Mouse (Mus musculus): ENCODE results near the gene Cacna2d4. TPM values are rescaled to one million over a fixed set of nuclear protein-coding genes. Genes with fewer than 3 reads are reported as not detected.

The Cacna2d4 gene
- polyA plus RNA-seq (2015; fragmentation: Nextera tagmentation; extraction: Ambion mirVana), result 0.04 and 0.11 TPM in 2 replicates

DNA sequence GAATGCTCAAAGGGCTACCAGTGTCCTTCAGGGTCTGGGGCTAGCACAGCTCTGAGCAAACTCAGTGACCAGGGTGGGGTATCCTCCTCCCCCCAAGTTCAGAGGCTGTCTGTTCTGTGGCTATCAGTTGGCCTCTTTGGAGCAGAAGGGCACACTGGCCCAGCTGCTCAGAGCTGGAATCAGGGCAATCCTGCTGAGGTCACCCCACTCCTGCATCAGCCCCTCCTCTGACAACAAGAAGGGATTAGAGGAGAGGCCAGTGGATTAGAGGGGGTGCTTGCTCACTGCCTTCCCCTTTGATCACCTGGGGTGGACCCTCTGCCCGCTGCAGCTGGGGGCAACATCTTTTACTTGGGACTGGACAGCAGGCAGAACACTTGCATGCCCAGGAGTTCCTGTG is at the start of gene Cacna2d4:
Cacna2d4 (plus strand) TSS at position 286 of the 400 bp plus-strand sequence.
- ATAC-seq (ENCODE audit: insufficient number of reproducible peaks, low FRiP score, low TSS enrichment, low read depth), result no peak

DNA sequence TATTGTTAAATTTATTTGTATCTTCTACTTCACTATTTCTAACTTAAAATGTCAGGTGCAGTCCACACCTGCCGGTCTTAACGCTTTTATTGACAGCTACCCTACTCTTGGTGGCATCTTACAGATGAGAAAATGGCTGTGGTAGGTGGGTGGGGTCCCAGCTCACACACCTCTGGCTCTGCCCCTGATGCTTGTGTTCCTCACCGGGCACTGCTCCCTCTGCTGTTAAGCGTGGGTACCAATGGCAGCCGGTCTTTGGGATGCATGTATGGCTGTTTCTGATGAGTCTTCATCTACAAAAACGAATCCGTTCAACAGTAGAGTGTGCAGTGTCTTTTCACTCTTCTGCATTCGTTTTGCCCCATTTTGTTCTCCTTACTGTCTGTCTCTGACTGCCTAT is 49.7 kb upstream of the Cacna2d4 start:
- no peaks in the 10 kb centered on the region for H3K27me3 ChIP-seq
- 66% methylated on average over 8 of the region's 8 CpGs for WGBS
- no peak overlapping the region for H3K4me3 ChIP-seq (replicated peaks)
- H3K9me3 ChIP-seq (replicated peaks), result no peaks in the 10 kb centered on the region
- H3K9ac ChIP-seq, result no peak overlapping the region
- no peak overlapping the region for H3K4me2 ChIP-seq (replicated peaks)
- H3K36me3 ChIP-seq, result peaks cover 20% of the 10 kb centered on the region; the same call in 1 of the 2 replicates
- H3K27ac ChIP-seq (replicated peaks), result no peak overlapping the region
- no peak for ATAC-seq (ENCODE audit: insufficient number of reproducible peaks, low FRiP score, low TSS enrichment, low read depth)
- H3K4me1 ChIP-seq, result no peaks in the 10 kb centered on the region

More for the DNA sequence above, at the start of gene Cacna2d4:
- WGBS, result 45% methylated on average over 1 of the region's 1 CpGs
- H3K4me2 ChIP-seq (replicated peaks), result no peak within 1 kb of the TSS
- no peak within 1 kb of the TSS for H3K27ac ChIP-seq (replicated peaks)
- H3K27me3 ChIP-seq, result no peaks in the 10 kb centered on the region
- no peaks in the 10 kb centered on the region for H3K9me3 ChIP-seq (replicated peaks)
- H3K4me1 ChIP-seq, result peaks cover 8% of the 10 kb centered on the region
- no peaks in the 10 kb centered on the region for H3K36me3 ChIP-seq
- no peak within 1 kb of the TSS for H3K4me3 ChIP-seq (replicated peaks)
- no peak within 1 kb of the TSS for H3K9ac ChIP-seq

DNA sequence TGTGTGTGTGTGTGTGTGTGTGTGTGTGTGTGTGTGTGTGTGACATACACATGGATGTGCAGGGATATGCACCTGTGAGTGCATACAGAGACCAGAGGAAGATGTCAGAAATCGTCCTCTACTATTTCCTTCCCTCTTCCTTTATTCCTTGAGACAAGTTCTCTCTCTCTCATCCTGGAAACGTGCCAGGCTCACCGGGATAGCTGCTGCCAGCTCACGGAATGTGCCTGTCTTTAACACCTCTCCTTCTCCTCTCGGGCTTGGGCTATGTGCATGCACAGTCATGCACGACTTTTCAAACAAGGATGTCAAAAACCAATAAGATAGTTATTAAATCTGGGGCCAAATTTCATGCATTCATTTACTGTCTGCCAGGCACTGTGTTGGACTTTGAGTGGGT is 48.7 kb upstream of the Cacna2d4 start:
- Histone ChIP-seq H3K4me3 (replicated peaks) (no peak overlapping the region), H3K36me3 (peaks cover 29% of the 10 kb centered on the region), H3K4me2 (replicated peaks) (no peak overlapping the region), H3K27me3 (no peaks in the 10 kb centered on the region), H3K9me3 (replicated peaks) (no peaks in the 10 kb centered on the region), H3K4me1 (no peaks in the 10 kb centered on the region), H3K27ac (replicated peaks) (no peak overlapping the region), H3K9ac (no peak overlapping the region)
- 59% methylated on average over 6 of the region's 6 CpGs for WGBS
- ATAC-seq (ENCODE audit: insufficient number of reproducible peaks, low FRiP score, low TSS enrichment, low read depth), result no peak

DNA sequence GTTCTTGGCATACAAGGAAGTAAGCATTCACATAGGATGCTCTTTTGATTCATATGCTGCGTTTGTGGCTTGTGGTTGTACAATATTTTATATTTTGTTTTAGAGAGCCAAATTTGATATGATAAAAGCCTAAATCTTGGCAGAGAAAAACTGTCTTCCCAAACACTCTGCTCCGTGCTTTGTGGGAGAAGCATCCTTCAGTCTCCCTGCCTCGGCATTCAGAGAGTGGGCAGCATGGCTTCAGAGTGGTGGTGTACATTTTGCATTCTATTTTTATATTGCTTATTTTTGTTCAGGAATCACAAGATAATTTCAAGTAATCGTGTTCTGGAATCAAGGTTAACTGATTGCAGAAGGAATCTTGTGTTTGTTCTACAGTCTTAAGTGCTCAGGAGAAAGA is 44.8 kb upstream of the Cacna2d4 start:
- Histone ChIP-seq H3K4me1 (no peaks in the 10 kb centered on the region), H3K9ac (no peak overlapping the region), H3K27me3 (no peaks in the 10 kb centered on the region), H3K4me2 (replicated peaks) (no peak overlapping the region), H3K4me3 (replicated peaks) (no peak overlapping the region), H3K36me3 (peaks cover 28% of the 10 kb centered on the region), H3K27ac (replicated peaks) (no peak overlapping the region), H3K9me3 (replicated peaks) (no peaks in the 10 kb centered on the region)
- 86% methylated on average over 4 of the region's 4 CpGs for WGBS
- ATAC-seq (ENCODE audit: insufficient number of reproducible peaks, low FRiP score, low TSS enrichment, low read depth), result no peak

DNA sequence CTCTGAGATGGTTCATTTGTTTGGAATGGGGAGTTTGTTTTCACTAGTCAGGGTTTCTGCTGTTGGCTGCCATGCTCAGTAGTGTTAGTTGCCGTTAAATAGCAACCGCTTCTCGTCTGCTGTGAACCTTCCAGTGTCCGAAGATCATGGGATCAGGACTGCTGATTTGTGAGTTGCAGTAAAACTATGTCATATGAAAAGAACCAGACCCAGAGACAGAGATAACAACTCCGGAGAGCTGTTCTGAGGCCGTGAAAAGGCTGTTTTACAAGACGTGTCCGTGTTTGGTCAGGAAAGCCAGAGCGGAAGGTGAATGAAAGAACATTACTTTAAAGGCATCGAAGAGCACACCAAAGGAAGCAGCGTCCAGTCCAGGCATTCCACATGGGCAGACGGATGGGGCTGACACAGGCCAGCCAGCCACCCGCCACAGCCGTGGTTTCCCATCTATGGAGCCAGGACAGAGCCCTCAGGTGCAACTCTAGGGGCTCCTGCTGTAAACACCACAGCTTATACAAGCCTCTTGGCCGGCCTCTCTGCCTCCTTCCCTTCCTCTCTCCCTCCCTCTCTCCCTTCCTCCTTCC is 42.7 kb upstream of the Cacna2d4 start:
- H3K27ac ChIP-seq (replicated peaks), result no peak overlapping the region
- 79% methylated on average over 15 of the region's 15 CpGs for WGBS
- H3K4me2 ChIP-seq (replicated peaks), result no peak overlapping the region
- H3K4me1 ChIP-seq, result 0 out of 2 replicates have a peak, but pooled peaks cover 4% of the 10 kb centered on the region
- H3K9me3 ChIP-seq (replicated peaks), result no peaks in the 10 kb centered on the region
- H3K36me3 ChIP-seq, result peaks cover 28% of the 10 kb centered on the region
- no peaks in the 10 kb centered on the region for H3K27me3 ChIP-seq
- no peak overlapping the region for H3K4me3 ChIP-seq (replicated peaks)
- no peak overlapping the region for H3K9ac ChIP-seq
- no peak for ATAC-seq (ENCODE audit: insufficient number of reproducible peaks, low FRiP score, low TSS enrichment, low read depth)

DNA sequence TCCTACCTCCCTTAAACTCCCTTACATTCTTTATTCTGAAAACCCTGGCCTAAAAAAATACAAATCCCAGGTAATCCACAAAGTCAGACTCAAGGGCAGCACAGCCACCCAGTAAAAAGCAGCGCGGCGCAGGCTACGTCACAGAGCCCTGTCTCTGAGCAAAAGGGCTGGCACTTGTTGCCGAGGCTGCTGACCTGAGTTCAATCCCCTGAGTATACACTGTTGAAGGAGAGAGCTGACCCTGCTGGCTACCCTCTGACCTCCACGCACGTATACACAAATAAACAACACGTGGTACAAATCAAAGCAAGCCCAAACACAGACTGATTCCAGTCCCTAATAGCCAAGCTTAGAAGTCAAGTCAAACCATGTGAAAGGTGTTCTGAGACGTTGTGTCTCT is 42.2 kb upstream of the Cacna2d4 start:
- no peaks in the 10 kb centered on the region for H3K9me3 ChIP-seq (replicated peaks)
- H3K4me1 ChIP-seq, result 0 out of 2 replicates have a peak, but pooled peaks cover 4% of the 10 kb centered on the region
- no peak overlapping the region for H3K4me2 ChIP-seq (replicated peaks)
- H3K27me3 ChIP-seq, result no peaks in the 10 kb centered on the region
- peaks cover 28% of the 10 kb centered on the region for H3K36me3 ChIP-seq
- H3K27ac ChIP-seq (replicated peaks), result no peak overlapping the region
- H3K4me3 ChIP-seq (replicated peaks), result no peak overlapping the region
- no peak for ATAC-seq (ENCODE audit: insufficient number of reproducible peaks, low FRiP score, low TSS enrichment, low read depth)
- H3K9ac ChIP-seq, result no peak overlapping the region
- 53% methylated on average over 9 of the region's 9 CpGs for WGBS

DNA sequence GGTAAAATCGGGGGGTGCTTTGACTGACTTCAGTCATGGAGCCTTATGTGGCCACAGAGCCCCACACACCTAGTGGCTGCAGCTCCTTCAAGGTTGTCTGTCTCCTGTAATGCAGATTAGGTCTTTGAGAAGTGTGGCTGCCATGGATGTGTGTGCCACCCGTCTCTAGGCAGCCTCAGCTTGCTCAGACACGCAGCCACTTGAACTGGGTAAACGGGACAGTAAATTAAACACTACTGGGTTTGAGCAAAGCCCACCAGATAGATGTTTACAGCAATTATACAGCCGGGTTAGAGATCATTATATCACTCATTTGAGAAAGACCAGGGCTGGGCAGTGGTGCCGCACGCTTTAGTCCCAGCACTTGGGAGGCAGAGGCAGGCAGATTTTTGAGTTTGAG is 41.7 kb upstream of the Cacna2d4 start:
- peaks cover 28% of the 10 kb centered on the region for H3K36me3 ChIP-seq
- no peak overlapping the region for H3K4me3 ChIP-seq (replicated peaks)
- WGBS, result 59% methylated on average over 7 of the region's 7 CpGs
- no peak overlapping the region for H3K27ac ChIP-seq (replicated peaks)
- H3K9ac ChIP-seq, result no peak overlapping the region
- H3K4me2 ChIP-seq (replicated peaks), result no peak overlapping the region
- ATAC-seq (ENCODE audit: insufficient number of reproducible peaks, low FRiP score, low TSS enrichment, low read depth), result no peak
- no peaks in the 10 kb centered on the region for H3K9me3 ChIP-seq (replicated peaks)
- peaks cover 4% of the 10 kb centered on the region; the same call in 1 of the 2 replicates for H3K4me1 ChIP-seq
- no peaks in the 10 kb centered on the region for H3K27me3 ChIP-seq

DNA sequence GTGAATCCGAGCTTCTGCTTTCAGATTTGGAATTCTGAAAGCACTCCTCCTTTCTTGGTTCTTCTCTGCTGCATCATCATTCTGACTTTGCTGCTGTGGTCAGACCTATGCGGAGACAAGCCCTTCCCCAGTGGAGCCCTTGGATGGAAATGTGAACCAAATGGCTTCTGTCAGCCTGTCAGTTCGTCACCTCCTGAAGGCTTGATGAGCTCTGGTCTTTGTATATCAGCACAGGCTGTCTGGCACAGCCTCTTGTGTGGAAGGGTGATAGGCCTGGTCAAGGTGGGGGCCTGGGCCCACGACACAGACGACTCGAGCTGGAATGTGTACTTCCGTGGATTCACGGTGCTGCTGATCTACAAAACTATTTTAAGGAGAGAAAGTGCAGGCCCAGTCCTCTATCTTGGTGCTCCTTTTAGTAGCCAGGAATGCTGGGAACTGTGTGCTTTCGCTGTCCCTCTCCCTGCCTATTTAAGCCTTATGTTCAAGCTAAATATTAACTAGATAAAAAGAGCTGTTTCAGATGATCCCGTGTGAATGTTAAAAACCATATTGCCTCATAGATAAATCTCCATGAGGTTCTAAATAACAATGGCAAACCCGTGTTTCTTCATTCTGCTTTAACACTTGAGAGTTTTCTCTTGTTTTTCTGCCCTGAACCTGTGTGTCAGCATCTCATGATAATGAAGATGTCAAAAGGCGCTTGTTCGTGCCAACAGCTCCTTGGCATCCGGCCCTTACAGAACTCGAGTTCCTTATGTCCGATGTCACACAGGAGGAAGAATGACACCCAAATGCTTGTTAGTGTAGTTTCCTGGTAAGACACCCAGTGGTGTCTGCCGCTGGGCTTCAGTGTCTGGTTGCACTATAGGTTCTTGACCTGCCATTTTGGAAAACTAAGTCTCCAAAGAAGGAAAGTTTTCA is 39.7 kb upstream of the Cacna2d4 start, which contains the start of gene Cacna1c:
Cacna1c (minus strand) TSS at position 37 of the 924 bp plus-strand sequence.
- no peak within 1 kb of the TSS for H3K4me3 ChIP-seq (replicated peaks)
- H3K27ac ChIP-seq (replicated peaks), result no peak within 1 kb of the TSS
- 77% methylated on average over 17 of the region's 17 CpGs for WGBS
- H3K4me1 ChIP-seq, result peaks cover 4% of the 10 kb centered on the region; the same call in 1 of the 2 replicates
- H3K27me3 ChIP-seq, result no peaks in the 10 kb centered on the region
- H3K4me2 ChIP-seq (replicated peaks), result no peak within 1 kb of the TSS
- H3K9me3 ChIP-seq (replicated peaks), result no peaks in the 10 kb centered on the region
- H3K36me3 ChIP-seq, result peaks cover 19% of the 10 kb centered on the region
- ATAC-seq (ENCODE audit: insufficient number of reproducible peaks, low FRiP score, low TSS enrichment, low read depth), result no peak
- H3K9ac ChIP-seq, result no peak within 1 kb of the TSS

DNA sequence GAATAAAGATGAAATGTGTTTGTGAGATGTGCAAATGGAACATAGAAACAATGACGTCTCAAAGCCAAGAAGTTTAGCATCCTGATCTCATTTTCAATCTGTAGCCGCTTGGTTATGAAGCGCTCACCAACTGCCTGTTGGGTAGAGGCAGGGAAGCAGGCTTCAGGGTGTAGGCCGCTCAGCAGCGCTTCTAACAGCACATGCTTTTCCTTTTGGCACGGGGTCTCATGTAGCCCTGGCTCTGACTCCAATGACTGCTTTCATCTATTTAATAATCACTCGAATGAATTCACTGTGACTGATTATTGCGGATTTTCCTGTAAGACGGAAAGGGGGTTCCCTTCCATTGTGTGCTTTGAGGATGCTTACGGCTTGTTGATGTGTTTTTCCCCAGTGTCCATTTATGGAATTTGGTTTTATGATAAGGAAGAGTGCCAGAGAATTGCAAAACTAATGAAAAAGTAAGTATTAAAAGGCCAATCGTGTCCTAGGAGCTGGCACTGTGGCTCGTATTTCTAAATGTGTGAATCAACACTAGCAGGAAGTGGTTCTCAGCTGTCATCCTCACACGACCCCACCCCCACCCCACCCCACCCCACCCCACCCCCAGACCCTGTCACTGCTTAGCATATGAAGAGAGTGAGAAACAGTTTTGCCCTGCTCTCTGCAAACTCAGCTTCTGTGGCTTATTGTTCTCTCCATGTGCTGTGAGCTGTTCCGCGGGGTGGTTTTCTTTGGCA is 37.6 kb upstream of the Cacna2d4 start:
- no peak overlapping the region for H3K27ac ChIP-seq (replicated peaks)
- 0 out of 2 replicates have a peak, but pooled peaks cover 3% of the 10 kb centered on the region for H3K36me3 ChIP-seq
- no peak for ATAC-seq (ENCODE audit: insufficient number of reproducible peaks, low FRiP score, low TSS enrichment, low read depth)
- peaks cover 4% of the 10 kb centered on the region; the same call in 1 of the 2 replicates for H3K4me1 ChIP-seq
- no peaks in the 10 kb centered on the region for H3K9me3 ChIP-seq (replicated peaks)
- H3K9ac ChIP-seq, result no peak overlapping the region
- H3K27me3 ChIP-seq, result no peaks in the 10 kb centered on the region
- no peak overlapping the region for H3K4me2 ChIP-seq (replicated peaks)
- WGBS, result 38% methylated on average over 15 of the region's 15 CpGs
- no peak overlapping the region for H3K4me3 ChIP-seq (replicated peaks)

DNA sequence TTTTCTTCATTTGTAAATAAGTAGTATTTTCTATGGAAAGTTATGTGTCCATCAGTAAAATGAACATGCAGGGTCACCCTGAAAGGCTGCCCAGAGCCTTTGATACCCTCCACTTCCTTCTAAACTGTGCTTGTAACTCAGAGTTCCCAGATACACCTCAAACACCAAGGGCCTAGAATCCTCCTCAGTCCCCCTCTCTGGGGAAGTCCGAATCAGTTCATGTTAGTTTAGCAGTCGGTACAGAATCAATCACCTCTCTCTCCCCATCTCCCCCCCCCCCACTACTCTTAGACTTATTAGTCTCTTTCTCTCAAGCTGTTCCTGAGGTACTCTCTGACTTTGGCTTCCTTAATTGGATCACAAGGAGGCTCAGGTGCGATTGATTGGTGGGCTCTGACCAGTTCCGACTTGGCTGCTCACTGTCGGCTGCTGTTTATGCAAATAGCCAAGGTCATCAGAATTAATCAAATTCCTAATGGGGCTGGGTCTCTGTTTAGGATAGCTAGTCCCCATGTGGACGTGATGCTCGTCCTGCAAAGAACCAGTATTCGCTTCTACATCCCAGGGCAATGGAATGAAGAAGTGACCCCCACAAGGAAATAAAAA is 36.9 kb upstream of the Cacna2d4 start:
- no peak overlapping the region for H3K4me3 ChIP-seq (replicated peaks)

More for the DNA sequence above, 36.9 kb upstream of the Cacna2d4 start:
- H3K36me3 ChIP-seq, result 0 out of 2 replicates have a peak, but pooled peaks cover 3% of the 10 kb centered on the region
- H3K4me2 ChIP-seq (replicated peaks), result no peak overlapping the region
- H3K27ac ChIP-seq (replicated peaks), result no peak overlapping the region
- H3K27me3 ChIP-seq, result no peaks in the 10 kb centered on the region
- 51% methylated on average over 8 of the region's 8 CpGs for WGBS
- no peak for ATAC-seq (ENCODE audit: insufficient number of reproducible peaks, low FRiP score, low TSS enrichment, low read depth)
- H3K9ac ChIP-seq, result no peak overlapping the region
- H3K4me1 ChIP-seq, result peaks cover 4% of the 10 kb centered on the region; the same call in 1 of the 2 replicates
- H3K9me3 ChIP-seq (replicated peaks), result no peaks in the 10 kb centered on the region

Data from embryonic facial prominence, embryonic 15.5 days (tissue).